Mouse (Mus musculus): ENCODE data around the gene Sgcd.

The Sgcd gene

DNA sequence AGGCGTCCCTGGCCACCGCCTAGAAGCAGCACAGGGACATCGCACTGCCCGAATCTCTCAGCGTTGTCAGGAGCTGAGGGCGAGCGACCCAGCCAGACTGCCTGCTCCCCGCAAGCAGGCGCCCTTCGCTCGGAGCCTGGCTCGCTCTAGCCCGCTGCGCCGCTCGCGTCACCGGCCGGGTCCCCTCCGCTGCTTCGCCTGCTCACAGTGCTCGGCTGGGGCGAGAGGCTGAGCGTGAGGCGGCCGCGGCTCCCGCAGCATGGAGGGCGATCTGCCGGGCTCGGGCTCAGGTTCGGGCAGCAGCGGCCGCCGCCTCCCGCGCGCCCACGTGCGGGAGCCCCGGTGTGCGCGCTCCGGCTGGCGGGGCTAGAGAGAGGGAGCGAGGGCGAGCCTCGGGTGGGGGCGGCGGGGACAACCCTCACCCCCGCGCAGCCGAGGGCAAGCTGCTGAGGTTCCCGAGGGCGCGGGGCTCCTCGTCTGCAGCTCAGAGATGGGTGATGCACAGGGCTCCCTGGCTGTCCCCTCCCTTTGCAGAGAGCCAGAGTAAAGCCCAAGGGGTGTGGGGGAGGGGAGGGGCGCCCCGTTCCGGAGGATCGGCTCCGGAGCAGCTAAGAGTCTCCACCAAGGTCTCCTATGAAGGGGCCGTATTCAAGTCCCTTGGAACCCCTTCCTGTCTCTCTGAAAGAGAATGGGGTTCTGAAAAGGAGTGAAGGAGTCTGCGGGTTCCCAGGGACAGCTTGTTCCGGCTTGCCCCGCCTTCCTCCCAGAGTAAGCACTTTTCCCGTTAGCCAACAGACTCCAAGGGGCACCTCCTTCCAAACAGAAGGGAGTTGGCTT is at the start of gene Sgcd:
Sgcd (minus strand) TSS at position 273 of the 837 bp plus-strand sequence.
- DNase-seq = no peak

DNA sequence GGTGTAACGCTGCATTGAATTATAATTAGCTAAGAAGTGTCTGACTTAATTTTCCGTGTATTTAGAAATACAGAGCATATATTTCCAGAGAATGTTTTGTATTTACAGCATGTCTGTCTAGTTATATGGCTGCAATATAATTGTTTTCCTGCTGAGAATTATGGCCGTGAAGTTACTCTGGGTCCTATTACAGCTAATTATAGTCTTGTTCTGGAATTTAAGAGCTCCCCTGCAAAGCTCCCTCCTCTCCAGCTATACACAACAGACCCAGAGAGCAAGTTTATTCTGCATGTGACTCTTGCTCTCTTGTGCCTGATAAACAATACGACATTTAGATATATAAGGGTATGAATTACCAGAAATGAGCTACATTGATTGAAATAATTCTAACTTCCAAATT is 49.3 kb upstream of the Sgcd start:
- no peak for DNase-seq

DNA sequence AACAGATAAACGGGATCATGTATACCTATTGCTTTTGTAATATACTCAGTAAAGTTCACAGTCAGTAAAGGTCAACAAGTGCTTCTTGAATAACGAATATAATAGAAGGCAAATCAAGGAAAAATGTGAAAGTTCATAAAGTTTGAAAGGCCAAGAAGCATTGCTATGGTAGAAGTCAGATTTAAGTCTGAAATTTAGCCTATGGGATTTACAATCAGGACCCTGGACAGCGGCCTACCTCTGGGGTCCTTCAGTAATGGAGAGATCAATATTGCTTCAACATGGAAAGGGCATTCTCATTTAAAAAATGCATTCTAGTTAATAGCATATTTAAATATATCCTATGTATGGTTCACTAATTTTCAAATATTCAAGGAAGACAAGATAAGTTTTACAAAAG is 24.1 kb upstream of the Sgcd start:
- DNase-seq = no peak

DNA sequence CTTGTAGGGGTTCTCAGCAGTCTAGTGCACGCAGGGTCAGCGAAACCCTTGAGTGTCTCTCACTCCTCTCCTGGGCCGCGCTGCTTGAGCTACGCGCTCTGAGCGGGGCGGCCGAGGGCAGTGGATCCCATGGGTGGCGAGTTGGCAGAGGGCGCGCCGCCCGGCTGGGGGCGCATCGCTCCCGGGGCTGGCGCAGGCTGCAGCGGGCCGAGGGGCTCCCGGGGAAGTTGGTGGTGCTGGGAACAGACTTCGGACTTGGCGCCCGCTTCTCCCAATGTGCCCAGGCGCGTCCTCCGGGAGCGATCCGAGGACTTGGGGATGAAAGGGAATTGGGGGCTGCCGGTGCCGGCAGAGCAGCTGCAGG is 454 bp downstream of the Sgcd start:
- DNase-seq = no peak

DNA sequence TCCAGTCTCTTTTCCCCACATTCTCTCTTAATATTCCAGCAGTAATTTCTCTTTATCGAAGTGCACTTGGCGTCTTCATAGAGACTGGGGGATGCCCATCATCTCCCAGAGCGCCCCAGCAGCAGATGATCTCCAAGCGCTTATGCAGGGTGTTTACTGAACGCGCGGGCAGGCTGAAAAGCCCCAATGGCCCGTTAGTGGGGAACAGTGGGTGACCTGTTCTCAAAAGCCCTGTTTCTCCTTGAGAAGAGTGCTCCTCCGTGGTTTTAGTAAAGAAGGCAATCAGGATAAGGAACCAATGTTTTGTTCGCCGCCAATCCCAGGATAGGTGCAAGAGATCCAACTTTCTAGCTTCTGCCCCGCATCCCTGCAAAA is 889 bp downstream of the Sgcd start:
- no peak for DNase-seq

DNA sequence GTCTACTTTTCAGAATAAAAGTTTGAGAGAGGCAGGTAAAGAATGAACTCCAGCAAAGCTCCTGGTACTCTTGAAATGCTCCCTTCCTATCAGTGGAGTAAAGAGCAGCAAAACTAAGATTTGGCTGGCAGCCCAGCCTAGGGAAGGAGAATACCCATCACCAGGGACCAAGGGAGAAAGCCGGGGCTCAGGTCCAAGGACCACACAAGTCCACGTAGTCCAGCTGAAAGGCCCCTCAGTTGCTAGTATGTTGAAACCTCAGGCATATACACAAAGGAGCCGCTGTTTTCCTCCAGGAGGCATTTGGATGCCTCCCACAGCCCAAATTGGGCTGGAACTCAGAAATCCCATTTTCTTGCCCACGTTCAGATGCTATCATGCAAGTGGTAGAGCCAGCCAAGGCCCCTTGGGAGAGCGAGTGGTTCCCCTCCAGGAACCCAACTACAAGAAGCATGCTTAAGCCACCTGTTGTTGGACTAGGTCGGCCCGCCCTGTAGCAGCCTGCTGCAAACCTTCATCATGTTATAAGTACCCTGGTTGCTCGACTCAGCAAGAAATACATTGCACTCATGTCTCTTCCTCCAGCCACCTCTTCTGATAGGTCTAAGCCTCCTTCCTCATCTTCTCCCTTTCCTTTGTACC is 1.4 kb downstream of the Sgcd start:
- no peak for DNase-seq

DNA sequence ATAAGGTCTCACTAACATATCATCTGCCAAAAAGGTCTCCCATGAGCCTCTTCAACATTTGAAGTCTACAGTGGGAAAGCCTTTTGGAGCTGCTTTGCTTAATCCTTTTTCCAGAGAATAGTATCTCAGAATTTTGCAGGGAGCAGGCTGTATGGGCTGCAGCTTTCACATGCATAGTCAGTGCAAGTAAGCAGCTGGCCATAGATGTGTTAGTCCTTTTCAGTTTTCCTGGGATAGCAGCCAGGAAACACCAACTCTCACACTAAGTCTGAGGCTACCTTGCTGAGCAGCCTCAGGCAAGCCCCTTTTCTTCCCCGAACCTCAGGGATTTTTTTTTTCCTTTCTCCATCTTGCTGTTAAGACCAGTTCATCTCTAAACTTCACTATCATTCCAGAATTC is 6.6 kb downstream of the Sgcd start:
- DNase-seq = no peak

DNA sequence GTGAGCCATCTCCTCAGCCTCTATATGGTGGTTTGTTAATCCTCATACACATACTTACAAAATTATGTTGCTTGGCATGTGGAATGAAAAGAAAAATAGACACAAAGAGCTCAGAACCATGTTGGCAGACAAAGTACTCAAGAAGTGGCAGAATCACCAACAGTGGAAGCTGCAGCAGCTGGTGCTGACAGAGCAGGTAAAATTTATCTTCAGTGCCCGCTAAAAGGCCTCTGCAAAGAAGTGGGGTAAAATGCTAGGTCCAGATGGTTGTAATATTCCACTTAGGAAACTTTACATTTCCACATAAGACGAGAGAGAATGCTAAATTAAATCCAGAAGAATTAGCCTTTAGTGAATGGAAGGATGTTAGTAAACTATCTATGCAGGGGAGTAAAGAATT is 7.7 kb downstream of the Sgcd start:
- DNase-seq = no peak

DNA sequence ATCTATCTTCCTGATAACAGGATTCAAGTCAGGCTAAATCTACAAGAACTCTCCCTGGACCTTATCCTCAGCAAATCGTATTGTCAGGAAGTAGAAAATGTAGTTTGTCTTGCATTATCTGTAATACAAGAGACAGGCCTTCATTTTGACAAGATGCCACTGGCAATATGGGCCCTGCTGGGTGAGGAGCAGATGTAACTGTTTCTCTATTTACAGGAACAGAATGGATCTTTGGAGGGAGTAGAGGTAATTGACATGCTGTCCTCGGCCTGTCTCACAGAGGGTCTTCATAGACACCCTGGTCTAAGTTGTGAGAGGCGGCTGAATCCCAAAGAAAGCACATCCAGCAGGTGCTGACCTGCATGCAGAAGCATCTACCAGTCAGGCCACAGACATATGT is 35.5 kb downstream of the Sgcd start:
- DNase-seq = no peak

DNA sequence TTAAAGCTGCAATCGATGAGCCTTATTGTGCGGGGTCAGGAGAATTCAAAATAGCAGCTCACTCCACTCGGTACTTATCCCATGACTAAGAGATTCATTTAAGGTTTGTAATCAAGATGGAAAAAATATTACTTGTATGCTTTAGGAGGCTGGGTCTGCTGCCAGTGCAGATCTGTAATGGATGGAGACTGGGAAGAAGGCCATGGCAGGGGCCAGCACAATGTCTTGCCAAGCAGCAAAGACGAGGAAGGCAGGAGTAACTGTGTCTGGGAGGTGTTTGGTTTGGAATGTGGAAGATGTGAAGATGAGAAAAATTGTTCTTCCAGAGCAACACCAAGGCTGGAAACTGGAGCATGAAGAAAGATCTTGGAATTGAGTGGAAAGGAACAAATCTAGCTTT is 36.4 kb downstream of the Sgcd start:
- no peak for DNase-seq

DNA sequence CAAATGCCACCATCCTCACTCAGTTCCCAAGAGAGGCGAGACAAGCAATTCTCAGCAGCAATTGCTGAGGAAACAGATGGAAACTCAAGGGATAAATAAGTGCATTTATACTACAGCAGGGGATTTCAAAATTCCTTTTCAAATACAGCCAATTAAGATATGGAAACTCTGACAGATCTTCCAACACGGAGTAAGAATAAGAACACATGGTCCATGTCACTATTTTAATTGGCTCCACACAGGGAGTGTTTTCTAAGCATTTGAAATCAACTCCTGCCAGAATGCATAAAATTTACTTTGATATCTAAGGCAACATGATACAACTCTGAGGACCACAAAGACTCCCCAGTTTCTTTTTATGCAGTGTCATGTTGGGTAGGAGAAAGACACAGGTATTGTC is 49.0 kb downstream of the Sgcd start:
- DNase-seq = no peak

DNA sequence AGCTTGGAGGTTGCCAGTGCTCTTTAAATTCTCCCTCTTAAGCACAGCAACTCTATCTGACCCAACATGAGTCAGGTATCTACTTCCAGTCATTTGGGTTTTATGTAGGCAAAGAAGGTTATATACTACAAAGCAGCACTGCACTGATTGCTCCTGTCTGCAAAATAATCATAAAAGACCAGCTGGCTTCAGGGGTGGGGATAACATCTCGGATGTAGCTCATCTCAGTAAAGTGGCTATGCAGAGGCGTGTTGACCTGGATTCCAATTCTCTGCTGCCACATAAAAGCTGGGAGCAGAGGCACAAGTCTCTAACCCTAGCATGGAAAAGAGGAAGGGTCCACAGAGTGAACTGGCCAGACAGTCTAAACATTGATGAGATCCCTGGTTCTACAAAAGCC is 71.2 kb downstream of the Sgcd start:
- DNase-seq = no peak

DNA sequence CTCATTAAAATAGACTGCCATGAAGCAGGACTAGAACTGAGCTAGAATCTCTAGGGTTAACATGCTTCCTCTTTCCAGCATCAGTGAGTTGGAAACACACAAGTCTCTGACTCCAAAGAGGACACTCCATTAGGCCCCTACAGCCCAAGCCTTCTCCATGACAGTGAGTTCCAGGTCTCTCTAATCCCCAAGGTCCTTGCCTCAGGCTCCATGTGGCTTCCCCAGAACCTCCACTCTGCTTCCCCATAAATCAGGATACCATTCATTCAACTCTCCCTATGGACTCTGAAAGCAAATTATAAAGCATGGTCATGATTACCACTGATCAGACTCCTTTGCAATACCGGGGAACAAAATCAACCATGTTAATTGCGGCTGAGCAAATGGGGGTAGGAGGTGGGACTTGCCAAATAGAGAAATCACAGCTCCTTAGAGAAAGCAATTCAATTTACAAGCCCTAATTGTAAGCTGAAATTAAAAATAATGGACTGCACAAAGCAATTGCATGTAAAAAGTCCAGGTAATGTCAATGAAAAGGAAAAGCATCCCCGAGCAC is 97.1 kb downstream of the Sgcd start:
- no peak for DNase-seq

DNA sequence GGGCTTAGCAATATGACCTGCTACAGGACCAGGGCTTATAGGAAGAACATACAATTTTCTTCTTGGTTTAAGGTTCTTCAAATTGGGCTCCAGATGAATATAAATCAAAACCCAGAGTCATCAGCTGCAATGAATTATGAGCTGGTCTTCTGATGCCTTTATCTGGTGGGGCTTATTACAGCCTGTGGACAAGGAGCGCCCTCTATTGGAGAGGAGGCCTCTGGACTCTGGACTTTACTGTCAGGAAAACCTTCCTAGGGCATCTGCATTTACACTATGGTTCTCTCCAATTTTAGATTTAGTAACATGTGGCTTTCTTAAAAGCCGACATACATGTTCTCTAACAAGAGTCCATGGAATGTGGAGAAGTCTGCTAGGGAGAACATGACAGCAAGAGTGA is 98.5 kb downstream of the Sgcd start:
- no peak for DNase-seq

DNA sequence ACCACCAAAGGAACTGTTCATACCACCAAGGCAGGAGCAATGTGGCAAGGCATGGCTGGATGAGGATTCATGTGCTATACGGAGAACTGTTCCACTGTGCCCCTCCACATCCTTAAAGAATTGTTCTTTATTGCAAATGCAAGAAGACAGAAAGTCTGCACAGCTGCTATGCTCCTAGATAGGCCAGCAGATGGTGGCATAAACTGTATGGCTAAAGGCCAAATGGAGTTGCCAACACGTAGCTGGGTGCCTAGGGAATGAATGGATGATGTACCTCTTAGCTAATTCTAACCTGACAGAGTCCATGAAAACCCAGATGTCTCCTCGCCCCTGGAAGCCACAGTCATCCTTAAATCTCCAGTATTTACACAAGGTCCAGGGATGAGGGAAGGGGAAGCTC is 103.5 kb downstream of the Sgcd start:
- DNase-seq = no peak

DNA sequence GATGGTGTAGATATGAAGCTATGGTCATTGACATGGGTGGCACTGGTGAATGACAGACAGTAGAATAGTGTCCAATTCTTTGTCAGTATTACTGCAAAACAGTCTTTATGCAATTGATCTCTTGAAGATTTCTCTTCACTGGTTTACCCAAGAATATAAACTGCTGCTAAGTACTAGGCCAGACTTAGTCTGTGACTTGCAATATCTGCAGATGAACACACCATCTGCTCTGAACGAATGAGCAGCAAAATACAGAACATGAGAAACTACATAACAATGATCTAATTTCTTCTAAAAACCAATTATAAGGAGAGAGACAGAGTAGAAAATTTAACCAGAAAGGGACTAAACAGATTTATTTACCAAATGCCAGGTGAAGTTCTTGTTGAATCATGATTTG is 105.2 kb downstream of the Sgcd start:
- no peak for DNase-seq

DNA sequence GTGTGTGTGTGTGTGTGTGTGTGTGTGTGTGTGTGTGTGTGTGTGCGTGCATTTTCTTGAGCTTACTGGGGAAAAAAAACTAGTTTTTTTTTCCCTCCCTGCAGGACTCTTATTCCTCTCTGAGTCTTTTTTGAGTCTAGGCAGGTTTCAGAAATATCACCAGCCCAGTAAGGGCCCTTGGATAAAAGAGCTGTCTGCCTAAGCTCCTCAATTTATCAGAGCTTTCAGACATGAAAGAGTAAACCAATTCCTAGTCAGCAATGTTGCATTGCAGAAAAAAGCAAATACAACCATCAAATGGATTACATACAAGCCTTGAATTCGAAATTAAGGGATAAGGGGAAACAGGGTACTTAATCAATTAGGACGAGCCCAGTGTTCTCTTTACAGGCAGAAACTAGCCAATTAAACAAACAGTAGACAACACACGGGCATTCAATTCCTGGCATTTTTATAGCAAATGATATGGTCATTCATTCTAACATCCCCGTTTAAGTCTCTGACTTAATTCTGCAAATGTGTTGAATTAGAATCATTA is 112.1 kb downstream of the Sgcd start:
- DNase-seq = no peak

DNA sequence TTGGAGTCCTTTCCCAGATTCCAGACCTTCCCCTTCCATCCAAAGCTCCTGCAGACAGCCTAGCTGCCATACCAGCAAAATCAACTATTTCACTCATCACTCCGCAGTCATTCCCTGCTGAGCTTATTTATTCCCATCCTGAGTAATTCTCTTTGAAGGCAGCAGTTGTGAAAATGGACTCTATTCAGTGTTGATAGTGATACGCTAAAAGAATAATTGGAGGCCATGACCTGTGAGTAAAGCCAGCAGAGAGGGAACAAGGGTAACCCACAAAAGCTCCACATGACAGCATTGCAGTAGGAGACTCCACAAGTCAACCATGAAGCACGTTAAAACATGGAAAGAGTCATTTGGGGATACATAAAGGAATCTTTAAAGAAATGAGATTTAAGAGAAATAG is 142.9 kb downstream of the Sgcd start:
- no peak for DNase-seq

DNA sequence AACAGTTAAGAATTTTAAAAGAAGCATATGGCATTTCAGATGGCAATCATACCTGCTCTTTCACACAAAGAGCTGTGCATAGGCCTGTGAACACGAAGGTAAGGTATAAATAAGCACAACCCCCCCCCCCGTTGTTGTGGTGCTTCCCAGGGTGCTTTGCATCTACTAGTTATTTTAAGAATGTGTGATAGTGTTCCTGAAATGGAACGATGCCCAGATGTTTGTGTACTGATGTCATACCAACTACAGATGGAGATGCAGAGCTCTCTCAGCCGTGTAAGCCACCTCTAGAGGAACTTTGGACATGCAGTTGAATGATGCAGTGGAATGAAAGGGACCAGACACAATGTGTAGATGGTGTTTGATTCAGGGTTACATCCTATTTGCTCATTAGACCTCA is 155.5 kb downstream of the Sgcd start:
- DNase-seq = no peak

DNA sequence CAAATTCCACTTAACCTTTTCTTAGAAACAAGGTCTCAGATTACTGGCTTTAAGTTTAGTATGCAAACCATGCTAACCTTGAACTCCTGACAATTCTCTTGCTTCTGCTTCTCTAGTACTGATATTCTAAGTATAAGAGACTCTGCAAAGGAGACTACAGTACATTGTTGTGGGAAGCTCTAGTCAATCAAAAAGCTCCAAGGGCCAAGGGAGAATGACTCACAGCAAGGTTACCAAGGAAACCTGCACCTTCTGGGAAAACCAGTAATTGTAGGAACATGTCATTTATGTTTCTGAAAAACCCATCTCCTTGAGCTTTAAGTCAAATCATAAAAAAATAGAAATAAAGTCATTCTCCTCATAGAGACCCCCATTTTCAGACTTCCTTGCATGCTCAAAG is 178.5 kb downstream of the Sgcd start:
- no peak for DNase-seq

DNA sequence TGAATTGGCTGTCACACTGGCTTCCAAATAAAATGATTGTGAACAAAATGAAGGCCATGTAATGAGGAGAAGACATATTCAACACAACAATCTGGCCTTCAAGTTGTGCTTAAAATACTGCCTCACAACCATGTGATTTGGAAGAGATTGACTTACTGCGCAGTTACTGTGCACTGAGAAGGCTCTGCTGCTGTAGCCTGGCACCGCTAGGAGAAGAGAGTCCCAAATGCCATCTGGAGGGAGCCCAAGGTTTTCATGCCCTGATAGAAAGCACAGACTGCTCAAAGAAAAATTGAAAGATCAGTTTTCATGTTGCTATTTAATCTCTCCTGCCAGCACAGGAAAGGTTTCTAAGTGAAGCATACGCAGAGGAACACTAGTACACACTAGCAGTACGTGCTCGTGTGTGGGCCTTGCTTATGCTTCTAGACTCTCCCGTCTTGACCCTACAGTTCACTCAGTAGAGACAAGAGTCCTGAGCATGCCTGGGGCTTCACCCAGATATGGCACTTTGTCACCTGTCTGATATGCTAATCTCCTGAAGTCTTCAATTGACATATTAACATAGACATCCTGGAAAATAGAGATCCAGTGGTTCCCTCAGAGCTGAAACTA is 184.6 kb downstream of the Sgcd start:
- DNase-seq = no peak

DNA sequence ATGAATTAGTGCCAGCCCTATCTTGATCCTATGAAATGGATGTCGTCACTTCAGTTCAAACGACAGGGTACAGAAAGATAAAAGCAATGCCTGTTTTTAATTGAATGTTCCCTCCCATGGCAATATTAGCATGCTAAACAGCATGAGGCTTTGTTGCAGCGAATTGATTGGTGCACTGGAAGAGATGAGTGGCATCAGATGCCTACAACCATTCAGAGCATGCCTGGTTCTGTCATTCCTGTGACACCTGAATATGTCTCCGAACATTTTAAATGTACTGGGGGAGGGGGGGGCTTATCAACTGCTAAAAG is 210.9 kb downstream of the Sgcd start:
- no peak for DNase-seq

DNA sequence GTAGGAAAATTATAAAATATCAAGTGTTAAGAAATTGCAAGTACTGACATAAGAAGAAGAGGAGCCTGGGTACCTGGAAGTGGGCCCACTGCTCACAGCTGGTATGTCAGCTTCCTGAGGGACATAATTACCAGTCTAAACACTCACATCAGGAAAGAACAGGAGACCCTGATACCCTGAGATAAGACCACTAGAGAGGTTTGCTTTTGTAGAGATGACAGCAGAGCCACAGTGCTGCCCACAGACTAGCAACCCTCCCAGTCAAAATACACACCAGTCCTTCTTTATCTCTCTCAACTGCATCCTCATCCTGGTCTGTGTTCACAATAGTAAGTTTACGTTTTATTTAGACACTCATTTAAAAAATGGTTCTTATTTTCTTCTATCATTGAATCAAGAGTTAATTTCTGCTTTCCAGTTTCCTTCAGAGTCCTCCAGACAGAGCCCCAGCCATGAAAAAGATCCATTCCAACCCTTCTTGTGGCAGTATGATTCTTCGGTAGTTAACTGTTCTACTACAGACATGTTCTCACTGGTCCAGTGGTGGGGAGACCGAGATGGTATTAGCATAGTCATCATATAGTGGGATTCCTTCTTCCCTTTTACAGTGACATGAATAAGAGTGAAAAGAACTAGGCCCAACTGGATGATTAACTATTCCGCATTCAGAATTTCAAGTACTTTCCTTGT is 211.4 kb downstream of the Sgcd start:
- DNase-seq = no peak

Data from spleen, adult 18-20 months (tissue).